Mouse (Mus musculus) heart, postnatal 36 days (tissue): ENCODE results near the gene Wfdc10. TPM values are rescaled to one million over a fixed set of nuclear protein-coding genes. Genes with fewer than 3 reads are reported as not detected.

Source experiments
- DNase-seq, 2 experiments: peaks; one replicate each; pipeline ENCODE4 v3.0.0; 2021 to 2022
- intact Hi-C: fragments of 180-260 bp; cut with DNase I; formaldehyde crosslinking; loops from one replicate; pipeline ENCODE4 v1.15.1; 2025
- total RNA-seq, 2 experiments: library from RNA; stranded (reverse); gene quantifications; 2 replicates each; pipeline ENCODE4 v1.2.3; 2021

Gene Wfdc10
- total RNA-seq, 2 experiments from 2014 or later: not detected

DNA sequence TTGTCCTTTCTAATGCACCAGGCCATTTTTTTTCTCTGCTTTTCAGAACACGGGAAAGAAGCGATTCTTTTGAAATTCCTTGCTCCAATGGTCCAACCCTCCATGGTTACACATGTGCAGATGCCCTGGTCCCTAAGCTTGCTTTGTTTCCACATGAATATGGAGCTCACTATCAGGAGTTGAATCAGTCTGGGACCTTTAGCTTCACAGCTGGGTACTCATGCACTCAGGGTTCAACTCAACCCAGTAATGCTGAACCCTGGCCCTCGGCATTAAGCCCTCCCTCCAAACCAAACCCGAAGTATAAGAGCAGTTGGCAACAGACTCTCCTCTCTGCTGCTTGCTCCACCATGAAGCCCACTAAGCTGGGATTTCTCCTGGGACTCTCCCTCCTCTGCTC, 42.4 kb downstream of the Wfdc10 start, which contains the start of gene Spint4:
Spint4 (plus strand) TSS at position 301 of the 400 bp plus-strand sequence.
- DNase-seq: no peak
- intact Hi-C loops: no loop called here

DNA sequence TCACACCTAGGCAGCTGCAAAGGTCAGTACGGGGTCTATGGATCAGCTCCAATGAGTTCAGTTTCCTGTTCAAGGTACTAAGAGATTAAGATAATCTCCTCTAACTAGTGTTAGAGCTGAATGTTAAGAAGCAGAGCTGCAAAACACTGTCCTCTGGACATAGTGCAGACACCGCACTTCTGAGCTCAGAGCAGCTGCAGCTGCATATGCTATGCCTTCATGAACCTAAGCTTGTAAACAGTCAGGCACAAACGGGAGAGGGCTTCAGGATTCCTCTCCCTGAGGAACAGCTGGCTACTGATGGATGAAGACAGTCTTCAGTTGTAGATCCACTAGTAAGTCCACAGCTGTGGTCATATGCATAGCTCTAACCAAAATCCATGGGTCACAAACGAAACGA, 45.1 kb downstream of the Wfdc10 start:
- intact Hi-C loops: no loop called here

DNA sequence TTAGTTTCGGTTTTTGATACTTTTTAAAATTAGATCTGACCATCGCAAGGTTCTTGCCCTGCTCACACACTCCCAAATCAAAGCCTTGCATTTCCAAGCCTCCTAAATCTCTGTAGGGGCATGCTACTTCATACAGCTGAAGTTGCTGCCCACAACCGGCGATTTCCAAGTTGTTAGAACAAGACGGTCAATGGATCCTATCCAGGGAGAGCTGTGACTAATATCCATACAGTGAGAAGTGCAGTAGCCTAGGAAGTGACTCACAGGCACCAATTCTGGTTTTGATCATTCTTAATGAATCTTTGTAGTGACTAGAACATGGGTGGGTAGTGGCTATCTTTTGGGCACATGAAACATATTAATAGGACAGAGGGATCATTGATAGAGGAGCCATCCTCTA, 45.9 kb downstream of the Wfdc10 start:
- intact Hi-C loops: no loop called here
- no peak for DNase-seq

More for the DNA sequence above, 45.1 kb downstream of the Wfdc10 start:
- no peak for DNase-seq

DNA sequence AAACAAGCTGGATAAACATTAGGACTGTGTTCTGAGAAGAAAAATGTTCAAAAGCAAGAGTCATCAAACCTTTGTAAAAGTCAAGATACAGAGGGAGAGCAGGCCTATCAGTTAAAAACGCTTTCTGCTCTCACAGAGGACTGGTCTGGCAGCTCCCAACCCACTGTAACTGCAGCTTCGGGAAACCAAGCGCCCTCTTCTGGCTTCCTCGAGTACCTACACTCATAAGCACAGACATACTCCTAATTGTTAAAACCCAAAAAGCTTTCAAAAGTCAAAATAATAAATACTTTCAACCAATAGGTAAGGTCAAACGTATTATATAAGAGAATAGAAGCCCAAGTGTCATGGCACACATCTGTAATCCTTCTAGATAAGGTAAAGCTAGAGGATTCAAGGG, 48.4 kb downstream of the Wfdc10 start:
- DNase-seq: no peak
- intact Hi-C loops: no loop called here

DNA sequence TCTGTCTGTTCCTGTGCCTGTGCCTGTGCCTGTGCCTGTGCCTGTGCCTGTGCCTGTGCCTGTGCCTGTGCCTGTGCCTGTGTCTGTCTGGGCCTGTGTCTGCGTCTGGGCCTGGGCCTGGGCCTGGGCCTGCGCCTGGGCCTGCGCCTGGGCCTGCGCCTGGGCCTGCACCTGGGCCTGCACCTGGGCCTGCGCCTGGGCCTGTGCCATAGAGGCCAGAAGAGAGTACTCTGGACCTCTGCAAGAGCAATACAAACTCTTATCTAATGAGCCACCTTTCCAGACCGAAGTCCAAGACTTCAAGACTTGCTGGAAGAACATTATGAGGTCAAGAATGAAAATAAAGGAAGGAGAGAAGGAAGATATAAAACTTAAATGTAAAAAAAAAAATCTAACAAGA, 49.5 kb downstream of the Wfdc10 start:
- no peak for DNase-seq
- intact Hi-C loops: no loop called here

DNA sequence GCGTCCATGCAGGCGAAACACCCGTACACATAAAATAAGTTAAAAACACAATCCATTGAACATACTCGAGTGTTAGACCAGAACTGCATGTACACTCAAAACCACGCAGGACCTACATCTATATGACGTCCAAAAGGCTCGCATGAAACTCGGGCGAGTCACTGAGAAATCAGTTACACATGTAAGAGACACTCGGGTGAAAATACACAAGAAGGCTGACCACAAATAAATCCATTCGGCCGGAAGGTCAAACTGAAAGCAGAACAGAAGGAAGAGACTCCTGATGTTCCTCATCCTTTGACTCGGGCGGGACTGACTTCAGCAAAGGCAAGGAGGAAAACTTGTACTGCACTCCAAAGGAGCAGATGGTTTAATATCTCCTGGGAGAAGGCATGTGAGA, 50.1 kb downstream of the Wfdc10 start:
- intact Hi-C loops: no loop called here
- DNase-seq: no peak

Other genes with a start within 250 kb of the Wfdc10 start
- gene Sdc4, start 212.2 kb upstream of the Wfdc10 start, total RNA-seq: 10 to 100 TPM; 20.6 to 20.7 TPM
- 10 to 100 TPM; 23.0 to 24.6 TPM for gene Sys1, start 199.1 kb upstream of the Wfdc10 start, total RNA-seq
- gene Gm20458, start 195.1 kb upstream of the Wfdc10 start, total RNA-seq: 1 to 10 TPM; 7.6 to 7.7 TPM
- not detected for gene Trp53tg5, start 182.3 kb upstream of the Wfdc10 start, total RNA-seq
- gene Dbndd2, start 169.9 kb upstream of the Wfdc10 start, total RNA-seq: 10 to 100 TPM; 14.3 to 15.8 TPM
- 10 to 100 TPM; 34.2 to 35.6 TPM for gene Pigt, start 158.5 kb upstream of the Wfdc10 start, total RNA-seq
- 1 to 10 TPM; 1.0 to 1.2 TPM for gene Wfdc2, start 93.6 kb upstream of the Wfdc10 start, total RNA-seq
- not detected for gene Spint3, start 82.6 kb upstream of the Wfdc10 start, total RNA-seq
- under 1 TPM in 1 of 2 experiments, not detected in 1; 0.53 TPM for gene Wfdc6a, start 70.6 kb upstream of the Wfdc10 start, total RNA-seq
- gene Eppin, start 62.5 kb upstream of the Wfdc10 start, total RNA-seq: not detected
- gene Wfdc6b, start 42.5 kb upstream of the Wfdc10 start, total RNA-seq: not detected
- gene Wfdc8, start 42.4 kb upstream of the Wfdc10 start, total RNA-seq: not detected
- gene Wfdc16, start 17.2 kb upstream of the Wfdc10 start, total RNA-seq: not detected
- not detected for gene Wfdc9, start 537 bp downstream of the Wfdc10 start, total RNA-seq
- not detected for gene Wfdc11, start 18.0 kb downstream of the Wfdc10 start, total RNA-seq
- gene Wfdc13, start 29.1 kb downstream of the Wfdc10 start, total RNA-seq: not detected
- gene Spint4, start 42.5 kb downstream of the Wfdc10 start, total RNA-seq: not detected
- gene Spint5, start 59.3 kb downstream of the Wfdc10 start, total RNA-seq: not detected
- gene Wfdc3, start 89.9 kb downstream of the Wfdc10 start, total RNA-seq: not detected
- gene Dnttip1, start 89.9 kb downstream of the Wfdc10 start, total RNA-seq: 10 to 100 TPM; 22.8 to 29.3 TPM
- gene Ube2c, start 113.9 kb downstream of the Wfdc10 start, total RNA-seq: 1 to 10 TPM; 2.5 to 3.1 TPM
- gene Tnnc2, start 123.9 kb downstream of the Wfdc10 start, total RNA-seq: not detected
- 10 to 100 TPM; 23.4 to 29.0 TPM for gene Snx21, start 129.8 kb downstream of the Wfdc10 start, total RNA-seq
- 10 to 100 TPM; 10.4 to 13.0 TPM for gene Acot8, start 148.8 kb downstream of the Wfdc10 start, total RNA-seq
- 1 to 10 TPM; 2.5 to 2.7 TPM for gene Zswim3, start 149.1 kb downstream of the Wfdc10 start, total RNA-seq
- 1 to 10 TPM; 4.2 to 4.5 TPM for gene Zswim1, start 166.6 kb downstream of the Wfdc10 start, total RNA-seq
- under 1 TPM; 0.46 to 0.78 TPM for gene Spata25, start 172.5 kb downstream of the Wfdc10 start, total RNA-seq
- gene Ctsa, start 176.8 kb downstream of the Wfdc10 start, total RNA-seq: 100 to 1,000 TPM; 103 to 106 TPM
- gene Neurl2, start 177.4 kb downstream of the Wfdc10 start, total RNA-seq: 10 to 100 TPM; 46.2 to 51.4 TPM
- 10 to 100 TPM; 40.3 to 46.3 TPM for gene Pltp, start 201.7 kb downstream of the Wfdc10 start, total RNA-seq
- gene Pcif1, start 223.3 kb downstream of the Wfdc10 start, total RNA-seq: 10 to 100 TPM; 34.1 to 34.5 TPM